Mouse (Mus musculus) retina, adult 2 months (tissue): ENCODE results near the gene Dnajc6.

Experiments
- DNase-seq: peaks from one replicate; pipeline ENCODE4 v3.0.0-alpha.2; 2012; ENCODE audit warnings: low read depth, low spot score

Dnajc6 gene

DNA sequence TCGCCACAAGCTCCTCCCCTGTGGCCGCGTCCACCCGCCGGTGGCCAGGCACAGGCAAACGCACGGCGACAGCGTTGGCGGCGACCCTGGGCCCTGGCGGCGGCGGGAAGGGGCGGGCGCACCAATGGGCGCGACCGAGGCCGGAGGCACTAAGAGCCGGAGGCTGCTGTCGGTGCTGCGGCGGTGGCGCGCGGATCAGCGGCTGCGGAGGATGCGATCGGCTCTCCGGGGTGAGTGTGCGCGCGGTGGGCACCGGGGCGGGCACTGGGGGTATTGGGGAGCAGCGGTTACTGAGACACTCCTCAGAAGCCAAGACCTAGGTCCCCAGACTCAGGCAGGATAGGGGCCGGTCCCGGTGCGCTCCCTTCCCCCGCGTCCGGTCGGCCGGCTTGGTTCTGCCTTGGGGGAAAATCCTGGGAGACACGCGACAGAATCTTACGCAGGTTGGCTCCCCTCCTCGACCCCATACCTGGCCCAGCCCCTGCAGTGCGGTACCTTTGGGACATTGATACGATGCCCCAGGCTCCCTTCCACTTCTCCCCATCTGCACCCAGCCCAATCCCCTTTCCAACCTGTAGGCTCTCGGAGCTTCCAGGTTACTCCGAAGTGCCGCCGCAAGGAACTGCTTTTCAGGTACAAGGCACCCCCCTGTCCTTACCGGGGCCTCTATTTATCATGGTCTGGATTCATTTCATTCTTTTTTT, at the start of gene Dnajc6:
Gene Dnajc6, plus strand, starts transcription at position 115 of the 704 bp plus-strand sequence.
- no peak for DNase-seq

- no peak for DNase-seq
Observed at GRCm38 (mm10) chr4:101448701-101449100, 47.7 kb upstream of the Dnajc6 start.

GRCm38 (mm10) chr4:101449344-101449743, 47.1 kb upstream of the Dnajc6 start:
- no peak for DNase-seq

DNA sequence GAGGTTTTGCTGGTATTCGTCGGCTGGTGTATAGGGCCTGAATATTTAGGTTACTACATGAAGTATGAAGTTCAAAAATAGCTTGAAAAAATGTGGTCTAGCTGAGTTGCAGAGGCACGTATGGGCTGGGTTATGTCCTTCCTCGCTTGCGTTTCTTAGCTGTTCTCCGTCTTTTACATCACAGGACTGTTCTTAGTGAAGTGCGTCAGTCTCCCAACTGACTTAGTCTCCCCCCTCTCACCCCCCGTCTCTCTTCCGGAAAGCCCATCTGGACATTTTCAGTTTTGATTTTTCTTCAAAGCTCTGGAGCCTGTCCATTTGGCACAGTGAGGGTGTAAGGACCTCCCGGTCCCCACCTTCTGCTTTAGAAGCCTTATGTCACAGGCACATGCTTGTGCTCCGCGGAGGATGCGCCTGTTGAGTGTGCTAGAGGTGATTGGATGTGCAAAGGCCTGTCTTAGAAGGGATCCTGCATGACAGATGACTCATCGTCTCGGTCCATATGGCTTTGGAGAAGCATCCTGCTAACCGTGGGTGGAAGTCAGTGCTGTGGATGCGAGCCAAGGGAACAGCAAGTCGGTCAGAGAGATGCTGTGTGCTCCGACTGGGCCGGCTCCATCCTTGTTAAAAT, 46.2 kb upstream of the Dnajc6 start:
- no peak for DNase-seq

DNA sequence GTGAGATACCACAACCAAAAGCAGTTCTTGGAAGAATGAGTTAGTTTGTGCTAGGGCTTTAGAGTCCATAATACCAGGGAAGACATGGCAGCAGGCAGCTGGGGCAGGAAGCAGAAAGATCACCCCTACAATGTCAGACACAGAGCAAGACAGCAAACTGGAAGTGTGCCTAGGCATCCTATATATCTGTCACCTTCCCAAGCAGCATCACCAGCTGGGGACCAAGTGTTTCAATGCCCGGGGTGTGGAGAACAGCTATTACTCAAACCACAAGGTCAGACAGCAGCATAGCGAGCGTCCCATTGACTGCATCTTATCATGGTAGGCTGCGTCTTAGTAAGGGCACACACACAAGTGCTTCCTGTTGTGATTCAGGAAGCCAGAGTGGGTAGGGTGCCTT, 45.4 kb upstream of the Dnajc6 start:
- no peak for DNase-seq

GRCm38 (mm10) chr4:101452829-101453228, 43.6 kb upstream of the Dnajc6 start:
- DNase-seq, result no peak

DNA sequence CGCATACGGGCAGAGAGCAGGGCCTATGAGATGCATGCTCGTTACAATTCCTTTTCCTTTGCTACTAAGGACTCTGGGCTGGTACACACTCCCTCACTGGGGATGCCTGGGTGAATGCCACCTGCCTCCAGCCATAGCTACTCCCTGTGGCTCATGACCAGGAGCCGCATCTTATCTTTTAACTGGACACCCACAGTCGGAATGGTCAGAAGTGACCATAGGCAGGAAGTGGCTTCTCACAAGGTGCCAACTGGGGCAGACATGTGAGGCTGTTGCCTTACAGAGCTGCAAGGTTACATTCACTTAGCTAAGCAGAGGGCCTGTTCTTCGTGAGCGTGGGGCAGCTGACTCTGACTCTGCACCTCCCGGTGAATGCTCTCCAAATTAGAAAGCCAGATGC, 39.3 kb upstream of the Dnajc6 start:
- no peak for DNase-seq

- DNase-seq, result peak; percentile 25
Observed at GRCm38 (mm10) chr4:101458341-101458740, 38.1 kb upstream of the Dnajc6 start.

GRCm38 (mm10) chr4:101459358-101459757, 37.1 kb upstream of the Dnajc6 start:
- no peak for DNase-seq

DNA sequence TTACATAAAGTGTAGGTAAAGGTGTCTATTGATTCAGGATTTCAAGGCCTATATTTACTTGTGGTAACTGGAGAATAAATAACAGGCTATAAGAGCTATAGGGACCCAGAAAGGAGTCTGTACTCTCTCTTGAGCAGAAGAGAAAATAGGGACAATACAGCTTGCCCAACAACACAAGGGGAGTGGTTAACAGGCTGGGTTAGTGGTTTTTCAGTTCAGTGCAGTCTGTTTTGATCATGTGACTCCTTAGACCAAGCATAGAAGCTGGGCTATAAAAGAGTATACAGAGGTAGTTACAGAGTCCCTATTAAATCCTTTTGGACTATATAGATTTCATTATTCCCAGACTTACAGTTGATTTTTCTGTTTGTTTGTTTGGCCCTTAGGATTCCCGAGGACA, 36.3 kb upstream of the Dnajc6 start:
- DNase-seq, result no peak

DNA sequence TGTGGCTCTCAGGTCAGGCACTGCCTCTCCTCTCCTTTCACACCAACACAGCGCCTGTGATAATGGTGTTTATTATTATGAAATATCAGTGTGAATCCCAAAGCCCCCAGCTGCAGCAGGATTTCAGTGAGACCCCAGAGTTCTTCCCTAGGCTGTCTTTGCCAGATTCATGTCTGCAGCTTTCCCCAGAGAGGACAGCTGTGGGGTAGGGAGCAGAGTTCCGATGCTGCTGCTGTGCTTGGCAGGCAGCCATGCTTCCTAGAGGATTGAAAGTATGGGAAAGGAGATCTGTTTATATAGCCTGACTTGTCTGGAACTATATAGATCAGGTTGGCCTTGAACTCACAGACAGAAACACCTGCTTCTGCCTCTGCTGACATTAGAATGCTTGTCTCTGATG, 34.4 kb upstream of the Dnajc6 start:
- no peak for DNase-seq

DNA sequence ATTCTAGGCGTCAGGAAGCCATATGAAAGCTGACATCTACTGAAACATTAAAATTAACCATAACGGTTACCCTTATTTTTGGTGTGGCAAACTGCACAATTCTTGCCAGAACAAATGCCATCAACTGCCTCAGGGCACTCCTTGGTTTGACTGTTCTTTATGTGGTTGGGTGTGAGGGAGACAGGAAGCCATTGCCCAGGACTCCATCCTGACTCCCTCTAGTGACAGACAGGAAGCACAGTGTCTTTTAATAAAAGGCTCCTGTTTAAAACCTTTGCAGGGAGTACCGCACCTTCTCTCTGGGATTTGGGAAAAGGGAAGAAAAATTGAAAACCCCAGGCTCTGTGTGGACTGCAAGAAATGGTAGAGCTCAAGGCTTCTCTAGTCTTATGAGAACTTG, 30.2 kb upstream of the Dnajc6 start:
- no peak for DNase-seq

- no peak for DNase-seq
Observed at GRCm38 (mm10) chr4:101469242-101469641, 27.2 kb upstream of the Dnajc6 start.

- DNase-seq, result no peak
Observed at GRCm38 (mm10) chr4:101470543-101470942, 25.9 kb upstream of the Dnajc6 start.

DNA sequence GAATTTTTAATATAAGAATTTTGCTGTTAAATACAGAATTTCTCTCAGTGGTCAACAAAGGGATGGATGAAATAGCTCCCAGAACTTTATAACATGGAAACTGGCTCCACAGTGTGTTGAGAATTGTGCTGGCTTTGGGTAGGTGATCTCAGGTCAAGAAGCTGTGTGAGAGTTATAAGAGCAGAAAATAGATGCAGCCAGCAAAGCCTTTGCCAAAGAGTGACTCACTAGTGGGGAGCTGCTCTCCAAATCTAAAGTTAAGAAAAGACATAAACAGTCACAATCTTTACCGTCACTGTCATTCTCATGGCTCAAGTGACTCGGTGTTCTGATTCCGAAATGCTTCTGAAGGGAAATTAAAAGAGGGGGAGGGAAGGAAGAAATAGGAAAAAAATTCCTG, 23.7 kb upstream of the Dnajc6 start:
- no peak for DNase-seq

- DNase-seq, result no peak
Observed at GRCm38 (mm10) chr4:101490320-101490917, 6.0 kb upstream of the Dnajc6 start.

DNA sequence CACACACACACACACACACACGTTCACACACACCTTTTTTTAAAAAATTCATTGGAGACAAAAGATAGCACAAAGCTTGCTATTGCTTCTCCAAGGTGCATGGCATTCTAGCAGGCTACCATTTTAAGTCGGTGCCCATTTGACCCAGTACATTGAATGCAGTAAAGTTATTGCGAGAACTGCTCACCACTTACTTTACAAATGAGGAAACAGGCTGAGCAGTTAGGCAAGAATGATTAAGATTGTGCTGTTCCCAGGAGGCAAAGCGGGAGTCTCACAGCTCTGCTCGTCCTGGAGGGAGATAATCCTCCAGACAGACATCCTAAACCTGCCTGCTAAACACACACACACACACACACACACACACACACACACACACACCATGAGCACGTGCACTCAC, 4.7 kb upstream of the Dnajc6 start:
- DNase-seq, result no peak

DNA sequence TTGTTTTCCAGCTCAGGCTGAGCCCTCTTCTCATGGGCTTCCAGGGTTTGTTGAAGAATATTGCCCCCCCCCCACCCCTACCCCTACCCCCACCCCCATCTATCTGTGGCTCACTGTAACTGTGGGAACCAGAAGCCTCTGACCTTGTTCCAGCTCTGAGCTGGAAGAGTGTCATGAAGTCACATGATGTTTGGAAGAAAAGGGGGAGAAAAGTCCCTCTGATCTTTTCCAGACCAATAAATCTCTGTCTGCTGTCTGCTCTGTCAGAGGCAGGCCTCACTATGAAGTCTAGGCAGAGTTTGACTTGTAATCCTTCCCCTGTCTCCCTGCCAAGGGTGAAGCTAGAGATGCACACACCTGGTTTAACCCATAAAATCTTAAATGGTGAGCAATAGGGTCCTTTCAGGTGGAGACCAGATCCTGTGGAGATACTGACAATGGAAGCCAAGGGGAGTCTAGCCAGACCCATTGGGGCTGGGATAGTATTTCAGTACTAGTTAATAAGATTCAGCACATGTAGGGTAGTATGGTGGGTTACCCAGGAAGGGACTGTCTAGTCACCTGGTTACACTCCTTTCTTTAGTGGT, 2.7 kb upstream of the Dnajc6 start:
- no peak for DNase-seq

DNA sequence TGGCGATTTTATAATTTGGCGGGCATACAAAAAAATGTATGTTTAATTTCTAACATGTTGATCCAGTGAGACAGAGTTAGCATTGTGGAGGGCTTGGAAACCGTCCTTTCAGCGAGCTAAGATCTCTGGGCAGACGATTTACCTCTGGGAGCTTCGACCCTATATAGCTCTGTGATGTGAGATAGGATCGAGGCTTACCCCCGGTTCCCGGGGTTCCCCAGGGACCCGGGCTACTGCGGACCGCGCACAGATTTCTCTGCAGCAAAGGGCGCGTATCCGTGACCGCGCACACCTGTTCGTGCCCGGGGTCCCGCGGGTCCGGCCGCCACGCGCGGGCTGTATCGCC, 287 bp upstream of the Dnajc6 start:
- DNase-seq, result no peak

- no peak for DNase-seq
Observed at GRCm38 (mm10) chr4:101497336-101497735, 888 bp downstream of the Dnajc6 start.

GRCm38 (mm10) chr4:101504470-101505007, 8.1 kb downstream of the Dnajc6 start:
- DNase-seq, result no peak

- no peak for DNase-seq
Observed at GRCm38 (mm10) chr4:101505966-101506365, 9.5 kb downstream of the Dnajc6 start.

GRCm38 (mm10) chr4:101506372-101506771, 9.9 kb downstream of the Dnajc6 start:
- DNase-seq, result no peak
